9 mouse cellular contexts compared by ENCODE assay signal in the genomic region with DNA sequence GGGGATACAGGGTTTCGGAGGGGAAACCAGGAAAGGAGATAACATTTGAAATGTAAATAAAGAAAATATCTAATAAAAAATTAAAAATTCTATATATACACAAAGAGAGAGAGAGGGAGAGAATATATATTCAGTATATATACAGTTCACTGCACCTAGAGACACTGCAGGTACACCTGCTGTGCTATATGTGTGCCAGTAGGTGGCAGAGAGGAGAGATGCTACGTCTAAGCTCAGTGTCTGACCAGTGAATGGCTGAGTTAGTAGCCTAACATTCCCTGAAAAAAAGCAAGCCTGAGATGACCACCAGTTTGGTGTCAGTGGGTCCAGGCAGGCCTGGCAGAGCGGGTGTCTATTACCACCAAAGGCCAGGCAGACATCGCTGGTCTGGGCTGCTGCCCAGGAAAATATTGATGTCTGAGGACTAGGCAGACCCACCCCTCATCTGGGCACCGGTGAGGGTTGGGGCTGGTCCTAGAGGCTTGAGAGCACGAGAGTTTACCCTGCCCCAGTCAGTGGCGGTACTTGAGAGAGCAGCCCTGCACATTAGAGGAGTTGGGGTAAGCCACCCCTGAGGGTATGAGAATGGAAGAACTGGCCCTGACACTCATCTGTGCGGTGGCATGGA. TPM values are rescaled to one million over a fixed set of nuclear protein-coding genes. Genes with fewer than 3 reads are reported as not detected.
DNase-seq lines count a peak whose midpoint lies in the region; ATAC-seq and TF ChIP-seq lines count a peak whose summit lies in the region.
"Had no signal": no experiment of that assay in that cellular context is flagged by ENCODE, and none has a peak within 500 bp of the region (broad histone marks: within the 10 kb centered on the region; RNA-seq: fewer than 3 reads in every experiment).

No protein-coding gene starts in this region.

- peak; percentile 50 to 65 (median 62) for TF ChIP-seq CTCF in MEL (IDR thresholded peaks at IDR 0.05 in 2 of 3, conservative IDR thresholded peaks at IDR 0.05 in 1 of 3; ENCODE audit: control insufficient read depth in 1 of 3, insufficient read depth in 1 of 3, low read depth in 2 of 3, low read length in 3 of 3, poor library complexity in 1 of 3, severe bottlenecking in 1 of 3)

- H3K9ac ChIP-seq in MEL (ENCODE audit: control insufficient read depth, low read depth, low read length, poor library complexity, severe bottlenecking): no peak overlapping the region

- TF ChIP-seq POLR2A in MEL (IDR thresholded peaks at IDR 0.05; ENCODE audit: control insufficient read depth in 1 of 2, insufficient read depth in 1 of 2, low read depth in 1 of 2, low read length in 2 of 2, poor library complexity in 1 of 2): no peak

- H3K4me1 ChIP-seq in MEL (ENCODE audit: control insufficient read depth in 1 of 2, insufficient read depth in 2 of 2, low read length in 2 of 2): peaks cover 0 to 4% of the 10 kb centered on the region in 2 experiments; a peak in 3 of 4 replicates

- DNase-seq in kidney, adult 9 months: peak; percentile 36
- no peak for DNase-seq in kidney, adult 8-10 months
- peak; percentile 52 for DNase-seq in MEL (ENCODE audit: low read depth, low spot score)
- no peak for DNase-seq in testis, postnatal 10 days (ENCODE audit: low spot score)
- DNase-seq in testis, postnatal 14 days (ENCODE audit: low spot score): no peak
- DNase-seq in thymus, postnatal 10 days (ENCODE audit: low spot score in 2 of 2): no peak

- peak; percentile 55 for TF ChIP-seq RAD21 in MEL (IDR thresholded peaks at IDR 0.05; ENCODE audit: low read depth, low read length)

- peak; percentile 62 to 85; a peak in 3 of 4 replicates for ATAC-seq in hematopoietic stem cell, adult 5-6 weeks (replicated peaks in 1 of 2; ENCODE audit: insufficient read depth in 1 of 2, low FRiP score in 2 of 2, low TSS enrichment in 1 of 2, low read depth in 1 of 2, poor library complexity in 2 of 2, severe bottlenecking in 2 of 2)
- peak; percentile 94 for ATAC-seq in megakaryocyte-erythroid progenitor cell, adult 5-6 weeks (replicated peaks; ENCODE audit: low FRiP score, low TSS enrichment, poor library complexity, severe bottlenecking)

- no peaks in the 10 kb centered on the region for H3K9me3 ChIP-seq in MEL (replicated peaks; ENCODE audit: insufficient read depth, low read length)

- peaks cover 0 to 12% of the 10 kb centered on the region in 2 experiments; a peak in 2 of 4 replicates for H3K36me3 ChIP-seq in MEL (ENCODE audit: control insufficient read depth in 1 of 2, insufficient read depth in 2 of 2, low read length in 2 of 2)

- H3K27me3 ChIP-seq in MEL (ENCODE audit: control insufficient read depth in 1 of 2, insufficient read depth in 2 of 2, low read length in 2 of 2): no peaks in the 10 kb centered on the region

- H3K79me2 ChIP-seq in MEL (ENCODE audit: control insufficient read depth, insufficient read depth, low read length, poor library complexity): no peaks in the 10 kb centered on the region

- H3K4me3 ChIP-seq in MEL (ENCODE audit: control insufficient read depth in 1 of 2, insufficient read depth in 1 of 2, low read depth in 2 of 2, low read length in 2 of 2): no peak overlapping the region

- no peak for TF ChIP-seq EP300 in MEL (IDR thresholded peaks at IDR 0.05; ENCODE audit: low read depth in 1 of 2, low read length in 2 of 2)

- no peak overlapping the region for H3K27ac ChIP-seq in MEL (ENCODE audit: control insufficient read depth, low read depth, low read length)

TF ChIP-seq in MEL, 35 proteins besides CTCF, POLR2A, EP300 and RAD21:
- TF ChIP-seq BHLHE40 (IDR thresholded peaks at IDR 0.05; ENCODE audit: borderline replicate concordance, low read depth, low read length) (no peak), SIN3A (IDR thresholded peaks at IDR 0.05; ENCODE audit: low read length) (no peak), KAT2A (conservative IDR thresholded peaks at IDR 0.05; ENCODE audit: low read depth, low read length) (no peak), SMC3 (IDR thresholded peaks at IDR 0.05; ENCODE audit: low read depth, low read length) (peak; percentile 69), MEF2A (IDR thresholded peaks at IDR 0.05; ENCODE audit: extremely low read depth, insufficient replicate concordance, low read depth, low read length, poor library complexity, severe bottlenecking) (no peak), ZC3H11A (IDR thresholded peaks at IDR 0.05; ENCODE audit: low read depth, low read length) (peak; percentile 18; the same call in 1 of the 2 replicates), CHD1 (IDR thresholded peaks at IDR 0.05; ENCODE audit: low read depth, low read length) (no peak)
TF ChIP-seq in MEL: peak in this region for 2.

RNA-seq across cellular contexts. Expression of a gene that starts 18.1 kb away (rescaled TPM):
- total RNA-seq in MEL (2012; rRNA removed): not detected in 2 replicates
- under 1 TPM in 1 of 2 experiments, not detected in 1; 0.06 TPM for polyA plus RNA-seq in MEL (2012; ENCODE audit: insufficient read depth in 1 of 2, insufficient read length in 2 of 2, low read depth in 1 of 2, low replicate concordance in 2 of 2, missing spikeins in 1 of 2)
- not detected in 2 replicates for total RNA-seq in hematopoietic stem cell, adult 5-6 weeks (2017)
- total RNA-seq in megakaryocyte-erythroid progenitor cell, adult 5-6 weeks (2014; fragmentation: Nextera tagmentation): not detected in 2 replicates
- not detected in 2 replicates for total RNA-seq in megakaryocyte-erythroid progenitor cell, adult 5-6 weeks (2017)
- total RNA-seq: neutrophil, adult 5-6 weeks had no signal

Comparison
In these comparisons a context has a peak if more than half of its experiments do, and no peak if none do; other contexts are left out.
1. DNase-seq: peak in kidney, adult 9 months (single experiment) and MEL (single experiment); none in kidney, adult 8-10 months (0 of 2), testis, postnatal 10 days (single experiment), testis, postnatal 14 days (single experiment) and thymus, postnatal 10 days (0 of 2).